Mouse (Mus musculus): Measurements from ENCODE around the gene Slc35b2.

The Slc35b2 gene

DNA sequence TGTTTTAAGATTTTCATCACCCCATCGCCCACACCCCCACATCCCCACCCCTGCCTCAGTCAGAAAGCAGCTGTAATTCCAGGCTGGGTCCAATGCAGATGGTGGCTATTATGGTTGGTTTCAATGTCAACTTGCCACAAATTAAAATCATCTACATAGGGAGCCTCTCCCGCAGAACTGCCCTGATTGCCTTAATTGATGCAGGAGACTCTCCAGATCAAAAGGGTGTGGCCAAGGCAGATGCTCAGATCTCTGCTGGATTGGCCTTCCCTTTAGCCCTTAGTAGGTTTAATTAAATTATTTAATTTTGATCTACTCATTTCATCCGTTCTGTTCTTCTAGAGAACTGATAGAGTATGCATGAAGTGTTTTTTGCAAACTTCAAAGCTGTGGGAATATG lies 39.3 kb downstream of the Slc35b2 start:
- no peak for DNase-seq

- no peak for DNase-seq
Measured at GRCm38 (mm10) chr17:45606992-45607879, 43.6 kb downstream of the Slc35b2 start.

- no peak for DNase-seq
Measured at GRCm38 (mm10) chr17:45608396-45608795, 44.7 kb downstream of the Slc35b2 start.

GRCm38 (mm10) chr17:45610144-45610866 lies 46.6 kb downstream of the Slc35b2 start:
- no peak for DNase-seq

GRCm38 (mm10) chr17:45612008-45612407 lies 48.3 kb downstream of the Slc35b2 start:
- no peak for DNase-seq

GRCm38 (mm10) chr17:45612921-45613320 lies 49.2 kb downstream of the Slc35b2 start:
- no peak for DNase-seq

- DNase-seq, result no peak
Measured at GRCm38 (mm10) chr17:45616046-45616650, 52.5 kb downstream of the Slc35b2 start.

DNA sequence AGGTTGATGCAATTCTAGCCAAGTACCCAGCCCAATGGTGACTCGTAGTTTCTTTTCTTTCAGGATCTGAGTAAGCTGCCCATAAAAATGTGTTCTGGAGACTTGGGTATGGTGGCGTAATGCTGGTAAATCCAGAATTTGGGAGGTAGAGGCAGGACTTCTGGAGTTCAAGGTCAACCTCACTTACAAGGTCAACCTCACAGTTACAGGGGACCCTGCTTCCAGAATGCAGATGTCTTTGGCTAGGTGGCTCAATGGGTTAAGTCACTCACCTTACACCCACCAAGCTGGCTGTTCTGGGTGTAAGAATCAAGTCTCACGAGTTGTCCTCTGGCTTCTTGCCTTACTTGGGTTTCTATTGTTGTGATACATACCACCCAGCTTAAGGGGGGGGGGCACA lies 53.0 kb downstream of the Slc35b2 start:
- DNase-seq, result no peak
